Mouse (Mus musculus): Measurements from ENCODE around the gene Galnt4. TPM values are rescaled to one million over a fixed set of nuclear protein-coding genes. Genes with fewer than 3 reads are reported as not detected.
"Not testable (repeated sequence)": the region's sequence is repeated elsewhere in the genome, so short reads cannot be mapped to it uniquely, and the experiment has no call there.

Galnt4 gene
- total and polyA plus RNA-seq, 3 experiments = 0.83 to 7.0 (median 5.6) TPM

GRCm38 (mm10) chr10:99157697-99158096 lies 49.7 kb downstream of the Galnt4 start:
- DNase-seq = not testable (repeated sequence)

- peak; percentile 37 for DNase-seq
Observed at GRCm38 (mm10) chr10:99161987-99162582, 54.1 kb downstream of the Galnt4 start.

Other genes with a start within 250 kb of the Galnt4 start
- gene Atp2b1, start 193.8 kb upstream of the Galnt4 start, total RNA-seq (2021) = 10 to 100 TPM; 41.6 to 49.3 TPM
- 2.6 and 3.1 TPM in 2 replicates for gene Atp2b1, start 193.8 kb upstream of the Galnt4 start, polyA plus RNA-seq (2012; rRNA removed)
- gene Poc1b, start 1.1 kb upstream of the Galnt4 start, total RNA-seq (2021) = 10 to 100 TPM; 13.5 to 17.0 TPM
- gene Poc1b, start 1.1 kb upstream of the Galnt4 start, polyA plus RNA-seq (2012; rRNA removed) = 3.7 and 3.8 TPM in 2 replicates
- not detected for gene Phxr2, start 18.2 kb downstream of the Galnt4 start, total RNA-seq (2021)
- not detected in 2 replicates for gene Phxr2, start 18.2 kb downstream of the Galnt4 start, polyA plus RNA-seq (2012; rRNA removed)
- gene Dusp6, start 155.1 kb downstream of the Galnt4 start, total RNA-seq (2021) = 100 to 1,000 TPM in 1 of 2 experiments, 10 to 100 TPM in 1; 70.4 to 146 TPM
- 105 TPM in 2 replicates for gene Dusp6, start 155.1 kb downstream of the Galnt4 start, polyA plus RNA-seq (2012; rRNA removed)

Data from adrenal gland, adult 2 months (tissue).